Mouse (Mus musculus) neural tube, embryonic 12.5 days (tissue): ENCODE data around the gene Caln1. TPM values are rescaled to one million over a fixed set of nuclear protein-coding genes. Genes with fewer than 3 reads are reported as not detected.

ENCODE experiments used
- ATAC-seq: fragments of 200-750 bp; cut with Nextera tagmentation; 2 replicates; pipeline ENCODE4 v1.8.0; 2017; ENCODE audit warnings: low read depth, mild to moderate bottlenecking, moderate TSS enrichment, moderate library complexity; ENCODE audit not compliant: low FRiP score
- H3K27ac ChIP-seq: fragments of 300-500 bp; sonication (generic); 2 replicates; pipeline ENCODE4 v1.5.1; 2016
- H3K27me3 ChIP-seq: fragments of 300-500 bp; sonication (generic); replicated peaks from 2 replicates; pipeline ENCODE4 v1.6.1; 2016; ENCODE audit warnings: mild to moderate bottlenecking
- H3K36me3 ChIP-seq: fragments of 300-500 bp; sonication (generic); 2 replicates; pipeline ENCODE4 v1.6.1; 2016; ENCODE audit warnings: mild to moderate bottlenecking
- H3K4me1 ChIP-seq: fragments of 300-500 bp; sonication (generic); 2 replicates; pipeline ENCODE4 v1.6.1; 2016
- H3K4me2 ChIP-seq: fragments of 300-500 bp; sonication (generic); replicated peaks from 2 replicates; pipeline ENCODE4 v1.6.1; 2016; ENCODE audit warnings: mild to moderate bottlenecking
- H3K4me3 ChIP-seq: fragments of 300-500 bp; sonication (generic); 2 replicates; pipeline ENCODE4 v1.5.1; 2016
- H3K9ac ChIP-seq: fragments of 300-500 bp; sonication (generic); 2 replicates; pipeline ENCODE4 v1.6.1; 2016; ENCODE audit warnings: mild to moderate bottlenecking
- H3K9me3 ChIP-seq: fragments of 300-500 bp; sonication (generic); 2 replicates; pipeline ENCODE4 v1.6.1; 2016; ENCODE audit warnings: mild to moderate bottlenecking
- WGBS: fragments of 180-500 bp; shearing (Covaris S2); methylation state at CpG from one replicate; pipeline ENCODE4 v1.1.7; 2016; 5-methylcytosine and 5-hydroxymethylcytosine counted together
- polyA plus RNA-seq: library from polyadenylated mRNA; unstranded; fragments of >200 nt; fragmentation: Nextera tagmentation; extraction: Ambion mirVana; gene quantifications from 2 replicates; pipeline ENCODE4 v1.2.1, GENCODE M21; 2016

Caln1 gene
- polyA plus RNA-seq, 1 experiment from 2014 or later, result 2.6 TPM

DNA sequence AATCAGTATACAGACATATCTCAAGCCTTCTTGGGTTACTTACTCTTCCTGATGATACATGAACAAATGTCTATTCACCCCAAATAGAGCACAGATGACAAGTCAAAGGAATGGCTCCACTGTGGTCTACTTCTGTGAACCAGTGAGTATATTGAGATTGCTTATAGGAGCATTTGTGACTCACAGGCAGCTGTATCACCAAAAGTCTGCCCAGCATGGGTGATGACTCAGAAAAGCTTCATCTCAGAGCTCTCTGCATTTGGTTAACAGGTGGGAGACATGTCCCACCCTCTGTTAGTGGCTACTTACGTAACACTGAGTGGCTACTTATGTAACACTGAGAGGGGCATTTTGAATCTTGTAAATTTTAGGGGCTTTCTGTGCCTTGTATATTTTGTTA, 296.8 kb downstream of the Caln1 start:
- H3K27me3 ChIP-seq, result no peaks in the 10 kb centered on the region
- no peak overlapping the region for H3K4me2 ChIP-seq
- H3K9ac ChIP-seq, result no peak overlapping the region
- ATAC-seq, result no peak
- no peak overlapping the region for H3K4me3 ChIP-seq
- 88% methylated on average over 1 of the region's 1 CpGs for WGBS
- no peaks in the 10 kb centered on the region for H3K36me3 ChIP-seq
- no peak overlapping the region for H3K27ac ChIP-seq
- H3K9me3 ChIP-seq, result no peaks in the 10 kb centered on the region
- H3K4me1 ChIP-seq, result no peaks in the 10 kb centered on the region

DNA sequence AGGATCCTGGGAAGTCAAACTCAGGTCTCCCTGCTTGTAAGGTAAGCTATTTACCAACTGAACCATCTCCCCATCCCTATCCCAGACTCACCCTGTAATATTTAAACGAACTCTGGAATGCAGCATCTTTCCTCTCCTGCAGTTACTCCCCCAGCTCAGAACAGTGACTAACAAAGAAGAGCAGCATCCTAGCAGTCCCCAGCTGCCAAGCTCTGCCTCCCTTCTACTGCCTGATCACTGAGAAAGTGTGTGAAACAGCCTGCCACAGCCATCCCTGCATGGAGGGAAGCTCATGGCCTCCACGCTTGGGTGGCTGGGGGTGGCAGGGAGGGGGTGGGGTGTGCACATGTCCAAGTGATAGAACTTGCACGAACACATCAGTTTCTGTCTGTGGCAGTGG, 303.3 kb downstream of the Caln1 start:
- H3K4me1 ChIP-seq, result no peaks in the 10 kb centered on the region
- WGBS, result 69% methylated on average over 3 of the region's 3 CpGs
- H3K9ac ChIP-seq, result no peak overlapping the region
- H3K27me3 ChIP-seq, result no peaks in the 10 kb centered on the region
- no peak overlapping the region for H3K27ac ChIP-seq
- no peak overlapping the region for H3K4me3 ChIP-seq
- H3K4me2 ChIP-seq, result no peak overlapping the region
- H3K36me3 ChIP-seq, result no peaks in the 10 kb centered on the region
- no peak for ATAC-seq
- no peaks in the 10 kb centered on the region for H3K9me3 ChIP-seq

DNA sequence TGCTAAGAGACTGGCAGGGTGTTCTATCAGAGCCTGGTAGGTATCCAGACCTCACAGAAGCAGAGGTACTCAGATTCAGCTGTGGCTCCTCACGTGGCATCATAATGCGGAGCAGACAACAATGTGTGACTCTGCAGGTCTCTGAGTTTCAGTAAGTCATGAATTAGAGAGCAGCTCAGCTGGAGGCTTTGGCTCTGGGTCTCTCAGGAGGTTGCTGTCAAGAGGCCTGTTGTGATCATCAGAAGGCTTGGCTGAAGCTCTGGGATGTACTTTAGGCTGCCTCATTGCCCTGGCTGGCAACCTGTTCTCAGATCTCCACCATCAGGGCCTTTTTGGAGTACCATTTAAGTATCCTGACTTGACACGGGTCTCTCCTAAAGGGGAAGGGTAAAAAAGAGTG, 303.8 kb downstream of the Caln1 start:
- no peak overlapping the region for H3K4me3 ChIP-seq
- no peak overlapping the region for H3K9ac ChIP-seq
- H3K27me3 ChIP-seq, result no peaks in the 10 kb centered on the region
- no peak overlapping the region for H3K27ac ChIP-seq
- H3K4me1 ChIP-seq, result no peaks in the 10 kb centered on the region
- 77% methylated on average over 3 of the region's 3 CpGs for WGBS
- H3K9me3 ChIP-seq, result no peaks in the 10 kb centered on the region
- no peak for ATAC-seq
- no peak overlapping the region for H3K4me2 ChIP-seq
- no peaks in the 10 kb centered on the region for H3K36me3 ChIP-seq

DNA sequence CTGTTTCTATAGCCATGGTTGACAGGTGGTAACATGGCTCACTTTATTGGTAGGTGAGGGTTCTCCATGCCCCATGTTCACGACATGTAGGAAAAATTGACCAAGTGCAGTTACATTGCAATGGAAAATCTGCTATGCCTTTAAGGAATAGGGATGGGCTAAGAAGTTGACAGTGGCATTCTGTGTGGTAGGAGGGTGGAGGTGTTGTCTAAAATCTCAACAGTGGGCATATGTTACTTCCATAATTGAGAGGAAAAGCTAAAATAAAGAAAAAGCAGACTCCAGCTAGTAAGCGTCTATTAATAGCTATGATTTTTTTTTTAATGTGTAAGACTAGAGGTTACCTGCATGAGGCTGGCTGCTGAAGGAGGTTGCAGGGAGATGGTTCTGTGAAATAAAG, 308.6 kb downstream of the Caln1 start:
- WGBS, result 91% methylated on average over 2 of the region's 2 CpGs
- no peaks in the 10 kb centered on the region for H3K36me3 ChIP-seq
- H3K27ac ChIP-seq, result no peak overlapping the region
- no peak overlapping the region for H3K4me3 ChIP-seq
- no peaks in the 10 kb centered on the region for H3K27me3 ChIP-seq
- H3K4me1 ChIP-seq, result no peaks in the 10 kb centered on the region
- no peaks in the 10 kb centered on the region for H3K9me3 ChIP-seq
- no peak overlapping the region for H3K4me2 ChIP-seq
- no peak for ATAC-seq
- no peak overlapping the region for H3K9ac ChIP-seq

DNA sequence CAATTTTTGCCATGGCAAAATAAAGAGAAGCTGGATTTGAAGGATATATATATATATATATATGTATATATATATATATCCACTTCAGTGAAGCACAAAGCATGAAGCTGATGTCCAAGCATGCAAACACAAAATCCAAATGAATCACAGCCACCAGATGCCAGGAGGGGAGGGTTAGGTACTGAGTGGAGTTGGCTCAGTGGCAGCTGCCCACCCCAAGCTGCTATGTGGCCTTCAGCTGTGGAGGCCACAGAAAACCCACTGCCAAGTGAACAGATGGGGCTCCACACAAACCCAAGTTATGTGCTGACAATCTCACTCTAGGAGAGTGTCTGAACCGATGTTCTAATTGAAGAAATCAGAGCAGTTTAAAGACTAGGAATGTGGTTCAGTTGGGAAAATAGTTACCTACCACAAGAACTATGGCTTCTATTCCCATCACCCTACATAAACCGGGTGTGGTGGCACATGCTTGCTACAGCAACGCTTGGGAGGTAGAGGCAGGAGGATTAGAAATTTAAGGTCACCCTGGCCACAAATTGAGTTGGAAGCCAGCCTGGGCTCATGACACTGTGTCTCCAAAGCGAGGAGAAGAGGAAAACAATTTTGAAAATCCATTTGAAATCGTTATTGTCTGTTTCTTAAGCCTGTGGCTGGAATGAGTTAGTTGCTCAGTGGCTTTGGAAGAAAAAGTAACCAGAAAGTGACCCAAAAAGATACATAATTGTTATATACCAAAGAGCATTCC, 316.8 kb downstream of the Caln1 start:
- no peaks in the 10 kb centered on the region for H3K36me3 ChIP-seq
- no peak overlapping the region for H3K4me3 ChIP-seq
- H3K9me3 ChIP-seq, result no peaks in the 10 kb centered on the region
- no peaks in the 10 kb centered on the region for H3K27me3 ChIP-seq
- H3K9ac ChIP-seq, result no peak overlapping the region
- no peak overlapping the region for H3K4me2 ChIP-seq
- no peaks in the 10 kb centered on the region for H3K4me1 ChIP-seq
- no peak for ATAC-seq
- no peak overlapping the region for H3K27ac ChIP-seq
- WGBS, result 86% methylated on average over 5 of the region's 5 CpGs

DNA sequence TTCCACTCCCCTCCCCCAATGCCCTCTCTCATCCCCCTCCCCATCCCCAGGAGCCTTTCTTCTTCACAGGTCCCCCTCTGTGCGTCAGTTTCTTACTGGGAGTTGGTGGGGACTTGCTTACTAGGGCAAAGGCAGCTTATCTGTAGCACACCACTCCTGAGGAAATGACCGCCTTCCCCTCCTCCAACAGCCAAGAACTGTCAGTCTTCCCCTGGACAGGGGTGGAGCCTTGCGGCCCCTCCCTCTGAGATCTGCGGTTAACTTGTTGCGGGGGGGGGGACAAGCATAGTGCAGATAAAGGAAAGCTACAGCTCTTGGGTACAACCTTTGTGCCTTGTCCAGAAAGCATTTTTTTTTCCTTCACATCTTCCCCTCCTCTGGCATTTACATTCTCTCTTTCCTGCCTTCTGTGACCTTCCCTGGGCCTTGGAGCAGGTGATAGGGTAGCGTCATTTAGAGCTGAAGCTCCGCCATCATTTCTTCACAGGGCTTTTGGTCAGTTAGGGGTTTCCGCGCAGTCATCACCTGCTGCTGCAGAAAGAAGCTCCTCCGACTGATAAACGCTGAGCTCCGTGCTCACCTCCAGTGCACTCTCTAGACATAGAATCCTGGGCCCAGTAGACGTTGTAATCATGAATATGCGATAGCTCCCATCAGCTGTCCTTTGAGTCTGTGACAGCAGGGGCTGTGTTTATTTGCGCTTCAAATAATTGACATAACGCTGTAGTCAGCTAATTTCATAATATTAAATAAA, 319.3 kb downstream of the Caln1 start:
- no peaks in the 10 kb centered on the region for H3K9me3 ChIP-seq
- no peak for ATAC-seq
- no peak overlapping the region for H3K27ac ChIP-seq
- no peaks in the 10 kb centered on the region for H3K36me3 ChIP-seq
- H3K4me1 ChIP-seq, result no peaks in the 10 kb centered on the region
- WGBS, result 47% methylated on average over 16 of the region's 16 CpGs
- no peak overlapping the region for H3K4me3 ChIP-seq
- H3K9ac ChIP-seq, result no peak overlapping the region
- H3K4me2 ChIP-seq, result no peak overlapping the region
- no peaks in the 10 kb centered on the region for H3K27me3 ChIP-seq

DNA sequence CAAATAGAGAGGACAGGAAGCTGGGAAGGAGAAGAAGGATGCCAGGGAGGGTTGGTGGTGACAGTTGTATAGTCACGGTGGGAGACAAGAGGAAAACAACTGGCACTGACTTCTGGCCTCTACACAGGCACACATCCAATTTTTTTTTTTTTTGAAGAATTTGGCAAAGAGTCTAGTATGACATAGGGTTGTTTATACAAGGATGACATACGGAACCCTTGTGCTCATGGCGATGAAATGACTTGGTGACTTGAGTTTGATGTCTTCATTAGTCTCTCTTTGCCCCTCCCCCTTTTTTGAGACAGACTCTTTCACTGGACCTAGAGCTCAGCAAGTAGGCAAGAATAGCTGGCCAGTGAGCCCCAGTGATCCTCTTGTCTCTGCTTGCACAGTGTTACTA, 322.1 kb downstream of the Caln1 start:
- no peak overlapping the region for H3K27ac ChIP-seq
- no peak overlapping the region for H3K9ac ChIP-seq
- 89% methylated on average over 3 of the region's 3 CpGs for WGBS
- no peaks in the 10 kb centered on the region for H3K36me3 ChIP-seq
- H3K4me2 ChIP-seq, result no peak overlapping the region
- H3K4me1 ChIP-seq, result no peaks in the 10 kb centered on the region
- H3K9me3 ChIP-seq, result no peaks in the 10 kb centered on the region
- ATAC-seq, result no peak
- no peaks in the 10 kb centered on the region for H3K27me3 ChIP-seq
- H3K4me3 ChIP-seq, result no peak overlapping the region

DNA sequence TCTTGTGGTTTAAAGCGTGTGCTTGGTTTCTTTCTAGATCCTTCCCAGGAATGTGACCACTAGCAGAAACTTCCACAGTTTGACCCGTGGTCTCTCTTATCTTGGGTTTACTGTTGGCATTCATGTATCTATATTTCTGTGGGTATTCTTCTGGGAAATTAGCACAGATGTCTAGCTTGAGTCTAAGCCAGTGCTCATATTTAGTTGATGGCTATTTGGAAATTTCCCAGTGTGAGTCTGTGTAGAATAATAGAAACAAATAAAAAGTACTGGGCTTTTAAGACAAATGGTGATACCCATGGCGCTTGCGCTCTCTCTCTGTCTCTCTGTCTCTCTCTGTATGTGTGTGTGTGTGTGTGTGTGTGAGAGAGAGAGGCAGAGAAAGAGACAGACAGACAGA, 330.2 kb downstream of the Caln1 start:
- Histone ChIP-seq H3K36me3 (no peaks in the 10 kb centered on the region), H3K27ac (no peak overlapping the region), H3K9ac (no peak overlapping the region), H3K4me3 (no peak overlapping the region), H3K27me3 (no peaks in the 10 kb centered on the region), H3K9me3 (no peaks in the 10 kb centered on the region), H3K4me1 (no peaks in the 10 kb centered on the region), H3K4me2 (no peak overlapping the region)
- no peak for ATAC-seq
- WGBS, result 90% methylated on average over 4 of the region's 4 CpGs

DNA sequence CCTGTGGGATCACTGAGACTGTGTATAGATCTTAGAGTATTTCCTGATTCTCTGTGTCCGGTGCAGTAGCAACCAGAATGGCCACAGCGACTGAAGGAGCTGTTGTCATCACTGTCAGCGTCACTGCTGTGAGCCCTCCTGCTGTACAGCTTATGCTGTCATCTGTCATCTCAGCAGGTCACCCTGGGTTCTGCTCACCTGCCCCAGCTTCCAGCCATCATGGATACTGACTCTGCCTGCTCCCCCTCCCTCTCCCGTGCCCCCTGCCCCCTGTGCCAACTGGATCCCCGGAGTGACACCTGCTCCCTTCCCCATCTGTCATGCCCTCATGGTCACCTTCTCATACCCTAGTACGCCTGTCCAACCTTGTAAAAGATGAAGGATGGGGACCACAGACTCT, 332.5 kb downstream of the Caln1 start:
- Histone ChIP-seq H3K27me3 (no peaks in the 10 kb centered on the region), H3K9ac (no peak overlapping the region), H3K36me3 (no peaks in the 10 kb centered on the region), H3K4me1 (no peaks in the 10 kb centered on the region), H3K9me3 (no peaks in the 10 kb centered on the region), H3K4me2 (no peak overlapping the region), H3K4me3 (no peak overlapping the region), H3K27ac (no peak overlapping the region)
- ATAC-seq, result no peak
- WGBS, result 76% methylated on average over 6 of the region's 6 CpGs

DNA sequence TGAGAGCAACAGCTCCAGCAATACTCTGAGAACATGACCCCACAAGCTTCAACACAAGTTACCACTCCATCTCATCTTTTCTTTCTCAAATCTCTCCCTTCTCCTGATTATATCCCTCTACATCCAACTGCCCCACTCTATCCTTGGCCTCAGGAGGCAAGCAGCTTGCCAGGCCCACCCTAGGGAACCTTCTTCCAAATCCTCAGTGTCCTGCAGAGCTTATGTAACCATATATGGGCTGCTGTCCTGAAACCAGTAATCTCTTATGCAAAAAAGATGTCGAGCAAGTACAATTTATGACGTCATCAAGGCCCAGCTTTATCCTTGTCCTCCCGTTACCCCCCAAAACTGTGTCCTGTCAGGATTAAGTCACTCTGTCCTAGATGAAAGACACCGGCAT, 333.1 kb downstream of the Caln1 start:
- Histone ChIP-seq H3K27ac (no peak overlapping the region), H3K9ac (no peak overlapping the region), H3K36me3 (no peaks in the 10 kb centered on the region), H3K9me3 (no peaks in the 10 kb centered on the region), H3K4me3 (no peak overlapping the region), H3K27me3 (no peaks in the 10 kb centered on the region), H3K4me1 (no peaks in the 10 kb centered on the region), H3K4me2 (no peak overlapping the region)
- WGBS, result 74% methylated on average over 4 of the region's 4 CpGs
- no peak for ATAC-seq

DNA sequence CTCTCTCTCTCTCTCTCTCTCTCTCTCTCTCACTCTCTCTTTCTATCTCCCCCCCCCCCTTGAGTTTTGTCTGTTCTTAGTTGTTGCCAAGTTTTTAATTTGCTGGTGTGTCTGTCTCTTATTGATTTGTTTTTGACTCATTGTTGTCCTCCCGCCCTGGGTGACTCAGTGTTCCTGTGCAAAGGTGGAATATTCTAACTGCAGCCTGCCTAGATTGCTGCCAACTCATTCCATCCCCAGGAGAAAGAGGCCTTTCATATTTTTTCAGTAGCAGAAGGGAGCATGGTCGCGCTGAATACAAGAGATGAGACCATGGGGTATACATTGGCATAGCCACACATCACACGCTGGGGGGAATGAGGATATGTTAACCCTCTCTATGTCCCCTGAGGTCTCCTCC, 335.6 kb downstream of the Caln1 start:
- Histone ChIP-seq H3K9me3 (no peaks in the 10 kb centered on the region), H3K4me2 (no peak overlapping the region), H3K27me3 (no peaks in the 10 kb centered on the region), H3K9ac (no peak overlapping the region), H3K36me3 (no peaks in the 10 kb centered on the region), H3K4me3 (no peak overlapping the region), H3K4me1 (no peaks in the 10 kb centered on the region), H3K27ac (no peak overlapping the region)
- ATAC-seq, result no peak
- 88% methylated on average over 4 of the region's 4 CpGs for WGBS

DNA sequence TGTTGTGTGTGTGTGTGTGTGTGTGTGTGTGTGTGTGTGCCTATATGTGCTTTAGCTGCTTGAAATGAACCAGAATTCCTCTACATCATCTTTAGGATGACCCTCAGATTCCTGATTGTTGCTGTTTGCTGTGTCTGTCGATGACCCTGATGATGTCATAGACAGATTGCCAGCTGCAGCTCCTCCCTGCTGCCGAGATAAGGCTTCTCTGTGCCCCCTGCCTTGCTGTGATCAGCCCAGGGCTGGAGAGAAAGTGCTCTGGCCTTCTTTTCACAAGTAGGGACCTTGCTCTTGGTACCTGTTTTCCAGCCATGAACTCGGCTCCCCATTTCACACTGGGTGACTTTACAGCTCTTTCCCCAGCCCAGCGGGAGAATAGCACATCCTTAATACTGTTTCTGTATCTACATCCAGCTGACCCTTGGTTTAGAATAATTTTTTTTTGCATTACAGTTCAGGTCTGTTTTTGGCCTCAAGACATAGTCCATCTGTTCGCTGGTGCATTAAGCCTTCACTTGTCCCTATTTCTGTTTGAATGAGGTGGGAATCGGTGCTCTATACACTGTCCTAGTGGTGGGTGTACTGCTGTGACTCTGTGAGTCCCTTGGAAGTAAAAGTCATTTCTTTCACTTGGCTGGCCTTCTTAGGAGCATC, 337.1 kb downstream of the Caln1 start:
- Histone ChIP-seq H3K4me3 (no peak overlapping the region), H3K4me1 (no peaks in the 10 kb centered on the region), H3K9me3 (no peaks in the 10 kb centered on the region), H3K4me2 (no peak overlapping the region), H3K27me3 (no peaks in the 10 kb centered on the region), H3K27ac (no peak overlapping the region), H3K9ac (no peak overlapping the region), H3K36me3 (no peaks in the 10 kb centered on the region)
- ATAC-seq, result no peak
- WGBS, result 75% methylated on average over 6 of the region's 6 CpGs
